Comparison of ENCODE assay signal across 8 mouse cellular contexts in the genomic region with DNA sequence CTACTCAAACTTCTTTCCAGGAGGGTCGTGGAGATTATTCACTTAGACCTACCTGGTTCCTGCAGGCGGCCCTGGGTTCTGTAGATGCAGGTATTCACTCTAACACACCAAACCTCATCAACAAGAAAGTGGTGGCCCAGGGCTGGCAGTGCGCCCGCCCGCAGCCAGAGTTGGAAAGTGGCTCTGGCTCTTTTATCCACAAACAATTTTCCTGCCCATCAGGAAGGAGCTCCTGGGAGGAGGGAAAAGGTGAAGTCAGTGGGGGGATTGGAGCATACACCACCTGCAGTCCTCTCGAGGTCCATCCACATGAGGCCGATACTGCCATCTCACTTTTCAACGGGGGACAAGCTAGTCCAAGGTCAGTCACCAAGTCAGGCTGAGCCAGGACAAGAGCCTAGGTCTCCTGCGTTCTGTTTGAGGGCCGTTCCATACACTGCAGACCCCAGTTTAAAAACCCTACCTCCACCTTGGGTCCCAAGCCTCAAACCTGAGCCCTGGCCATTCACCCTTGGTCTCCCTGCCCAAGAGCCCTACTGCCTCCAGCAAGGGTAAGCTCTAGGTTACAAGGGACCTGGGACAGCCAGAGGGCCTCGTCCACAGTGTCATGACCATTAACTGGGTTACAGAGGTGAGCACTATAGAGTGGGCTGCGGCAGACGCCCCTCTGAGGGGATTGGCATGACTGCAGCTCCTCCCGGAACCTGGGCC. TPM values are rescaled to one million over a fixed set of nuclear protein-coding genes. Genes with fewer than 3 reads are reported as not detected.
DNase-seq lines count a peak whose midpoint lies in the region; ATAC-seq and TF ChIP-seq lines count a peak whose summit lies in the region.

No protein-coding gene starts in this region.

- H3K27me3 ChIP-seq in kidney, adult 2 months (replicated peaks; ENCODE audit: control insufficient read depth, insufficient read depth, low read length) = no peaks in the 10 kb centered on the region
- peaks cover 20% of the 10 kb centered on the region; the same call in 1 of the 2 replicates for H3K27me3 ChIP-seq in hindbrain, embryonic 10.5 days (ENCODE audit: insufficient read depth, poor library complexity, severe bottlenecking)
- H3K27me3 ChIP-seq in liver, postnatal 0 days (ENCODE audit: insufficient read depth, low read length) = no peaks in the 10 kb centered on the region

- no peak for ATAC-seq in liver, postnatal 0 days

- H3K4me2 ChIP-seq in liver, postnatal 0 days (ENCODE audit: low read depth, low read length) = peak overlapping the region; percentile 99

- peak; percentile 24 for DNase-seq in kidney, adult 2 months
- no peak for DNase-seq in kidney, postnatal 14 days
- DNase-seq in cerebellum, adult 11 months = peak; percentile 59
- DNase-seq in hindbrain, embryonic 10.5 days (ENCODE audit: low spot score) = no peak
- DNase-seq in liver, postnatal 0 days = no peak
- no peak for DNase-seq in urinary bladder, postnatal 14 days (ENCODE audit: low spot score)
- DNase-seq in right cerebral cortex, postnatal 36 days (ENCODE audit: low spot score in 2 of 2) = no peak
- no peak for DNase-seq in ovary, postnatal 14 days (ENCODE audit: low spot score)

- H3K9me3 ChIP-seq in hindbrain, embryonic 10.5 days = no peaks in the 10 kb centered on the region
- H3K9me3 ChIP-seq in liver, postnatal 0 days (ENCODE audit: low read length) = no peaks in the 10 kb centered on the region

- H3K4me1 ChIP-seq in kidney, adult 2 months (ENCODE audit: control insufficient read depth, insufficient read depth, low read length) = peaks cover 7% of the 10 kb centered on the region; the same call in 1 of the 2 replicates
- H3K4me1 ChIP-seq in hindbrain, embryonic 10.5 days (replicated peaks) = peaks cover 26% of the 10 kb centered on the region
- H3K4me1 ChIP-seq in liver, postnatal 0 days (ENCODE audit: insufficient read depth) = peaks cover 51% of the 10 kb centered on the region

- no peak for TF ChIP-seq EP300 in liver, postnatal 0 days (IDR thresholded peaks at IDR 0.05; ENCODE audit: low read depth)

- 40% methylated on average over 14 of the region's 14 CpGs for WGBS in kidney, adult 2 months
- WGBS in hindbrain, embryonic 10.5 days = 46% methylated on average over 14 of the region's 14 CpGs
- 49% methylated on average over 14 of the region's 14 CpGs for WGBS in liver, postnatal 0 days (ENCODE audit: insufficient replicate concordance)

- H3K9ac ChIP-seq in liver, postnatal 0 days (replicated peaks) = peak overlapping the region; percentile 96

- peak overlapping the region; percentile 97 for H3K4me3 ChIP-seq in kidney, adult 2 months (ENCODE audit: insufficient read depth, low read depth, low read length)
- H3K4me3 ChIP-seq in hindbrain, embryonic 10.5 days = peak overlapping the region; percentile 92
- peak overlapping the region; percentile 96 for H3K4me3 ChIP-seq in liver, postnatal 0 days (ENCODE audit: low read depth, low read length)

- H3K36me3 ChIP-seq in kidney, adult 2 months (ENCODE audit: control insufficient read depth, insufficient read depth, low read length) = no peaks in the 10 kb centered on the region
- peaks cover 46% of the 10 kb centered on the region for H3K36me3 ChIP-seq in hindbrain, embryonic 10.5 days
- peaks cover 35% of the 10 kb centered on the region for H3K36me3 ChIP-seq in liver, postnatal 0 days (replicated peaks; ENCODE audit: insufficient read depth, low read length)

- TF ChIP-seq CTCF in kidney, adult 2 months (conservative IDR thresholded peaks at IDR 0.05; ENCODE audit: insufficient read depth, insufficient read length, low read depth, low read length) = no peak
- TF ChIP-seq CTCF in liver, postnatal 0 days (IDR thresholded peaks at IDR 0.05; ENCODE audit: low read depth) = 0 out of 2 replicates have a peak, but pooled peaks have one; percentile 2

- TF ChIP-seq POLR2A in kidney, adult 2 months (IDR thresholded peaks at IDR 0.05; ENCODE audit: low read depth, low read length) = no peak

- peak overlapping the region; percentile 95 for H3K27ac ChIP-seq in kidney, adult 2 months (ENCODE audit: insufficient read depth, low read depth, low read length)
- peak overlapping the region; percentile 95 for H3K27ac ChIP-seq in hindbrain, embryonic 10.5 days
- peak overlapping the region; percentile 97 for H3K27ac ChIP-seq in liver, postnatal 0 days (ENCODE audit: low read depth)

RNA-seq across cellular contexts. Expression of gene Ankrd9, which starts 0.8 kb away (rescaled TPM):
- polyA plus RNA-seq in kidney, adult 2 months (2012; rRNA removed) = 23.9 and 28.0 TPM in 2 replicates
- 16.2 and 16.6 TPM in 2 replicates for polyA plus RNA-seq in hindbrain, embryonic 10.5 days (2016; fragmentation: Nextera tagmentation; extraction: Ambion mirVana)
- 15.9 and 16.5 TPM in 2 replicates for polyA plus RNA-seq in liver, postnatal 0 days (2015; fragmentation: Nextera tagmentation; extraction: Ambion mirVana)

Comparison
In these comparisons a context has a peak if more than half of its experiments do, and no peak if none do; other contexts are left out.
1. DNase-seq: peak in kidney, adult 2 months (single experiment) and cerebellum, adult 11 months (single experiment); none in kidney, postnatal 14 days (single experiment), hindbrain, embryonic 10.5 days (single experiment), liver, postnatal 0 days (single experiment), urinary bladder, postnatal 14 days (single experiment), right cerebral cortex, postnatal 36 days (0 of 2) and ovary, postnatal 14 days (single experiment).
2. Peak in every context shown above with its lines, with median percentiles within 50 percentile points of each other: H3K27ac ChIP-seq and H3K4me3 ChIP-seq.